Mouse (Mus musculus) forebrain, postnatal 0 days (tissue): ENCODE measurements at regions not wholly inside any gene's neighbourhood (a gene's known extent, or its start where the extent isn't known, plus 50 kb on each side); places are given as distances from the start of the nearest gene placed in this dataset.

Source experiments
- ATAC-seq: fragments of 200-750 bp; cut with Nextera tagmentation; 2 replicates; pipeline ENCODE4 v1.8.0; 2017; ENCODE audit warnings: mild to moderate bottlenecking, moderate library complexity
- DNase-seq: peaks from one replicate; pipeline ENCODE4 v3.0.0-alpha.2; 2015
- H3K27ac ChIP-seq: fragments of 300-500 bp; sonication (generic); 2 replicates; pipeline ENCODE4 v1.5.1; 2014; ENCODE audit warnings: low read depth, mild to moderate bottlenecking, antibody characterized with exemption, low read length, moderate library complexity, mixed read lengths
- H3K27me3 ChIP-seq: fragments of 300-500 bp; sonication (generic); 2 replicates; pipeline ENCODE4 v1.6.1; 2014; ENCODE audit warnings: mild to moderate bottlenecking, low read length, mixed read lengths; ENCODE audit not compliant: insufficient read depth
- H3K36me3 ChIP-seq: fragments of 300-500 bp; sonication (generic); 2 replicates; pipeline ENCODE4 v1.6.1; 2014; ENCODE audit warnings: mild to moderate bottlenecking, moderate library complexity; ENCODE audit not compliant: insufficient read depth
- H3K4me1 ChIP-seq: fragments of 300-500 bp; sonication (generic); 2 replicates; pipeline ENCODE4 v1.6.1; 2014; ENCODE audit warnings: antibody characterized with exemption; ENCODE audit not compliant: insufficient read depth
- H3K4me2 ChIP-seq: fragments of 300-500 bp; sonication (generic); 2 replicates; pipeline ENCODE4 v1.6.1; 2014; ENCODE audit warnings: low read depth, mild to moderate bottlenecking, moderate library complexity
- H3K4me3 ChIP-seq: fragments of 300-500 bp; sonication (generic); 2 replicates; pipeline ENCODE4 v1.5.1; 2014; ENCODE audit warnings: low read depth, low read length, mixed read lengths
- H3K9ac ChIP-seq: fragments of 300-500 bp; sonication (generic); 2 replicates; pipeline ENCODE4 v1.6.1; 2014; ENCODE audit warnings: mild to moderate bottlenecking
- H3K9me3 ChIP-seq: fragments of 300-500 bp; sonication (generic); 2 replicates; pipeline ENCODE4 v1.6.1; 2016; ENCODE audit warnings: low read length
- CTCF ChIP-seq: sonication (generic); IDR thresholded peaks from 2 replicates; pipeline ENCODE4 v1.5.1; 2016; ENCODE audit warnings: antibody characterized with exemption, control low read depth, low read depth
- WGBS: fragments of 180-500 bp; shearing (Covaris S2); extraction: QIAGEN DNeasy Blood & Tissue Kit; methylation state at CpG from one replicate; pipeline ENCODE4 v1.1.7; 2014; 5-methylcytosine and 5-hydroxymethylcytosine counted together

- no peak overlapping the region for H3K9ac ChIP-seq
- H3K27me3 ChIP-seq, result no peaks in the 10 kb centered on the region
- H3K27ac ChIP-seq, result no peak overlapping the region
- H3K9me3 ChIP-seq, result no peaks in the 10 kb centered on the region
- 84% methylated on average over 3 of the region's 3 CpGs for WGBS
- no peak for TF ChIP-seq CTCF
- no peak overlapping the region for H3K4me3 ChIP-seq
- no peak for DNase-seq
- no peaks in the 10 kb centered on the region for H3K36me3 ChIP-seq
- H3K4me2 ChIP-seq, result no peak overlapping the region
- no peaks in the 10 kb centered on the region for H3K4me1 ChIP-seq
- ATAC-seq, result no peak
These were observed 63.0 kb upstream of the Chd1 start for GRCm38 (mm10) chr17:15641764-15642163.

GRCm38 (mm10) chr17:15646768-15647167 lies 58.0 kb upstream of the Chd1 start:
- no peak for ATAC-seq
- DNase-seq, result no peak
- Histone ChIP-seq H3K9ac (no peak overlapping the region), H3K4me2 (no peak overlapping the region), H3K4me3 (no peak overlapping the region), H3K9me3 (no peaks in the 10 kb centered on the region), H3K36me3 (no peaks in the 10 kb centered on the region), H3K27me3 (no peaks in the 10 kb centered on the region), H3K4me1 (no peaks in the 10 kb centered on the region), H3K27ac (no peak overlapping the region)
- WGBS, result 13% methylated on average over 1 of the region's 1 CpGs
- no peak for TF ChIP-seq CTCF

- Histone ChIP-seq H3K36me3 (no peaks in the 10 kb centered on the region), H3K4me2 (no peak overlapping the region), H3K9me3 (no peaks in the 10 kb centered on the region), H3K4me1 (no peaks in the 10 kb centered on the region), H3K27ac (no peak overlapping the region), H3K27me3 (no peaks in the 10 kb centered on the region), H3K9ac (no peak overlapping the region), H3K4me3 (no peak overlapping the region)
- ATAC-seq (no peak), DNase-seq (no peak)
- WGBS, result 71% methylated on average over 8 of the region's 8 CpGs
- no peak for TF ChIP-seq CTCF
These were observed 54.6 kb upstream of the Chd1 start for GRCm38 (mm10) chr17:15650089-15650742.

- Histone ChIP-seq H3K27me3 (no peaks in the 10 kb centered on the region), H3K9me3 (no peaks in the 10 kb centered on the region), H3K36me3 (no peaks in the 10 kb centered on the region), H3K27ac (no peak overlapping the region), H3K9ac (no peak overlapping the region), H3K4me2 (no peak overlapping the region), H3K4me3 (no peak overlapping the region), H3K4me1 (no peaks in the 10 kb centered on the region)
- ATAC-seq (no peak), DNase-seq (no peak)
- no peak for TF ChIP-seq CTCF
- 90% methylated on average over 3 of the region's 3 CpGs for WGBS
These were observed 52.9 kb upstream of the Chd1 start for GRCm38 (mm10) chr17:15651869-15652268.
